Mouse (Mus musculus) embryonic facial prominence, embryonic 15.5 days (tissue): Measurements from ENCODE around the gene Tll2. TPM values are rescaled to one million over a fixed set of nuclear protein-coding genes. Genes with fewer than 3 reads are reported as not detected.

Experiments used
- ATAC-seq: fragments of 200-750 bp; cut with Nextera tagmentation; 2 replicates; pipeline ENCODE4 v1.8.0; 2017; ENCODE audit warnings: low read depth, moderate TSS enrichment; ENCODE audit not compliant: insufficient number of reproducible peaks, low FRiP score, low TSS enrichment
- H3K27ac ChIP-seq: fragments of 300-500 bp; sonication (generic); replicated peaks from 2 replicates; pipeline ENCODE4 v1.5.1; 2015; ENCODE audit warnings: mild to moderate bottlenecking, inconsistent platforms
- H3K27me3 ChIP-seq: fragments of 300-500 bp; sonication (generic); 2 replicates; pipeline ENCODE4 v1.6.1; 2015; ENCODE audit warnings: inconsistent platforms
- H3K36me3 ChIP-seq: fragments of 300-500 bp; sonication (generic); 2 replicates; pipeline ENCODE4 v1.6.1; 2015; ENCODE audit warnings: mild to moderate bottlenecking, inconsistent platforms
- H3K4me1 ChIP-seq: fragments of 300-500 bp; sonication (generic); 2 replicates; pipeline ENCODE4 v1.6.1; 2015; ENCODE audit warnings: inconsistent platforms
- H3K4me2 ChIP-seq: fragments of 300-500 bp; sonication (generic); replicated peaks from 2 replicates; pipeline ENCODE4 v1.6.1; 2015; ENCODE audit warnings: mild to moderate bottlenecking, inconsistent platforms
- H3K4me3 ChIP-seq: fragments of 300-500 bp; sonication (generic); replicated peaks from 2 replicates; pipeline ENCODE4 v1.5.1; 2015; ENCODE audit warnings: mild to moderate bottlenecking, inconsistent platforms
- H3K9ac ChIP-seq: fragments of 300-500 bp; sonication (generic); 2 replicates; pipeline ENCODE4 v1.6.1; 2015; ENCODE audit warnings: inconsistent platforms
- H3K9me3 ChIP-seq: fragments of 300-500 bp; sonication (generic); replicated peaks from 2 replicates; pipeline ENCODE4 v1.6.1; 2016; ENCODE audit warnings: inconsistent platforms
- WGBS: fragments of 180-500 bp; shearing (Covaris S2); methylation state at CpG from one replicate; pipeline ENCODE4 v1.1.7; 2015; 5-methylcytosine and 5-hydroxymethylcytosine counted together
- polyA plus RNA-seq: library from polyadenylated mRNA; unstranded; fragments of >200 nt; fragmentation: Nextera tagmentation; extraction: Ambion mirVana; gene quantifications from 2 replicates; pipeline ENCODE4 v1.2.1, GENCODE M21; 2015

Tll2 gene
- polyA plus RNA-seq, 1 experiment from 2014 or later: 0.76 TPM

DNA sequence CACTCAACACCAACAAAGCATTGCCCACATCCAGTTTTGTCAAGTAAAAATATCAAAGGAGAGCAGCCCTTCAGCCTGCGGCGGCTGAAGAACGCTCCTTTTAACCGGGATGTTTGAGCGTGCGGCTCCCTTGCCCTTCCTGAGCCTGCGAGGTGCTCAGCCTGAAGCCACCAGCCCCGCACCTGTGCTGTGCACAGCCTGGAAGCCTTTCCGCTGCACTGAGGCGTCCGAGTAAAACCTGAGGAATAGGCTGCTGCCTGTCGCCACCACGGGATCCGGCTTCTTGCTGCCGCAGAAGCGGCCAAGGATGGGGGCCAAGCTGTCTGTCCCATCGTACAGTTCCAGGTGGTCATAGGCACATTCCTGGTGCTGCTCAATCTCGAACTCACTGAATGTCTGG lies 118.1 kb downstream of the Tll2 start:
- Histone ChIP-seq H3K4me2 (no peak overlapping the region), H3K9ac (no peak overlapping the region)
- WGBS: 35% methylated on average over 18 of the region's 18 CpGs

GRCm38 (mm10) chr19:41087901-41088300 lies 118.7 kb downstream of the Tll2 start:
- Histone ChIP-seq H3K4me3 (no peak overlapping the region), H3K9me3 (no peaks in the 10 kb centered on the region), H3K27ac (no peak overlapping the region), H3K4me2 (no peak overlapping the region), H3K36me3 (no peaks in the 10 kb centered on the region), H3K4me1 (no peaks in the 10 kb centered on the region), H3K27me3 (peaks cover 25% of the 10 kb centered on the region), H3K9ac (no peak overlapping the region)
- WGBS: 40% methylated on average over 4 of the region's 4 CpGs
- no peak for ATAC-seq

More for the DNA sequence above, 118.1 kb downstream of the Tll2 start:
- peaks cover 25% of the 10 kb centered on the region for H3K27me3 ChIP-seq
- no peak overlapping the region for H3K4me3 ChIP-seq
- H3K4me1 ChIP-seq: no peaks in the 10 kb centered on the region
- H3K9me3 ChIP-seq: no peaks in the 10 kb centered on the region
- no peak for ATAC-seq
- no peaks in the 10 kb centered on the region for H3K36me3 ChIP-seq
- no peak overlapping the region for H3K27ac ChIP-seq

DNA sequence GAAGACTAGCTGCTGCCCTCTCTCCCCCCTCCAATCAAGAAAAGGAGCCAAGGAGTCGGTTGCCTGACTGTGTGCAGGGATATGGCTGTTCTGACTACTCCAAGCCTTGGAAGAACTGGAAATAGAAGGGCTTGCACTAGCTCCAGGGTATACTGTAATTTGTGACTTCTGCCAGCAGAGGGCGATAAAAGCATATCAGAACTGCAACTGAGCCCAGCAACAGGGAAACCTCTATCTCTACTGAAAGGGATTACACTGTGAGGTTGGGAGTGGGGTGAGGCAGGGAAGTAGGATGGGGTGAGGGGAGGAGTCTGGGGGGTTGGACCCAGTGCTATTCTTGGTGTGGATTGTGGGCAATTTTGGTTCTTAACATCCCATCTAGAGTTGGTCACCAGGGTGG lies 119.9 kb downstream of the Tll2 start:
- WGBS: 5% methylated on average over 2 of the region's 2 CpGs
- H3K9me3 ChIP-seq: no peaks in the 10 kb centered on the region
- H3K4me1 ChIP-seq: no peaks in the 10 kb centered on the region
- H3K27ac ChIP-seq: no peak overlapping the region
- ATAC-seq: no peak
- H3K9ac ChIP-seq: no peak overlapping the region
- no peaks in the 10 kb centered on the region for H3K36me3 ChIP-seq
- H3K4me2 ChIP-seq: no peak overlapping the region
- H3K4me3 ChIP-seq: no peak overlapping the region
- H3K27me3 ChIP-seq: peaks cover 25% of the 10 kb centered on the region

DNA sequence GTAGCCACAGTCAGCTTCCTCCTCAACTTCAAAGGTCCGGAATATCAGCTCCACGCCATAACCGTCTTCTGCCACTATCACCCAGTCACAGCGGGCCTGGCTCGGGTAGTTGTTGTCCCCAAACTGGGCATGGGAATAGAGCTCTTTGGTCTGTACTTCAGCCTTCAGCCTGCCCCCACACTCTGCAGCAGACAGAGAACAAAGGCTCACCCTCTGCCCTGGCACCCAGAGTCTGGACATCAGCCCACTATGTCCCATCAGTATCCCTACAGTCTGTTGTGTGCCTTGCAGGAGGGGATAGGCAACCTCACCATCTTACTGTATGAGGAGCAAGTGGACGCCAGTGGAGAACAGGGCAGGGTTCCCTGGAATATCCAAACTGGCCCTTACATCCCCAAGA lies 120.3 kb downstream of the Tll2 start:
- 82% methylated on average over 6 of the region's 6 CpGs for WGBS

DNA sequence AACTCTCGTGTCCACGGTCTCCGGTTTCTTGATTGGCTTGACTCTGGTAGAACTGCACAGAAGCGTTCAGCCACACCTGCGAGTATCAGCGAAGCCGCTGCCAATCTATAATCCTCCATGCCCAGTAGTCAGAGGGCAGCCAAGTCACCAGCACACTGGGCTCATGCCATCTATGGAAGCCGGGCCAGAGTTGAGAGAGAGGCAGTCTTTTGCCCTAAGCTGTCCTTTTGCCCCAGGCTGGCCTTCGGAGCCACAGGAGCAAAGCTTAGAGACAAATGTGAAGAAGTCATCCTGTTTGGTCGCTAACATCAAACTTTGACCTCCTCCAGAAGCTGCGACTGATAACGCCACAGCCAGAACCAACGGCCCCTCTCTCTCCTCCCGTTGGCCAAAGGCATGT lies 123.0 kb downstream of the Tll2 start:
- Histone ChIP-seq H3K27me3 (peaks cover 15% of the 10 kb centered on the region), H3K4me1 (0 out of 2 replicates have a peak, but pooled peaks cover 3% of the 10 kb centered on the region), H3K4me3 (no peak overlapping the region), H3K36me3 (no peaks in the 10 kb centered on the region), H3K9me3 (no peaks in the 10 kb centered on the region), H3K27ac (no peak overlapping the region), H3K9ac (no peak overlapping the region), H3K4me2 (no peak overlapping the region)
- WGBS: 90% methylated on average over 14 of the region's 14 CpGs
- ATAC-seq: no peak

More for the DNA sequence above, 120.3 kb downstream of the Tll2 start:
- Histone ChIP-seq H3K27me3 (peaks cover 25% of the 10 kb centered on the region), H3K4me2 (no peak overlapping the region), H3K9ac (no peak overlapping the region), H3K36me3 (no peaks in the 10 kb centered on the region), H3K4me1 (0 out of 2 replicates have a peak, but pooled peaks cover 3% of the 10 kb centered on the region), H3K27ac (no peak overlapping the region), H3K9me3 (no peaks in the 10 kb centered on the region), H3K4me3 (no peak overlapping the region)
- ATAC-seq: no peak

GRCm38 (mm10) chr19:41081589-41081988 lies 125.0 kb downstream of the Tll2 start:
- Histone ChIP-seq H3K36me3 (no peaks in the 10 kb centered on the region), H3K27me3 (no peaks in the 10 kb centered on the region), H3K4me2 (no peak overlapping the region), H3K9ac (no peak overlapping the region), H3K27ac (no peak overlapping the region), H3K4me3 (no peak overlapping the region), H3K4me1 (0 out of 2 replicates have a peak, but pooled peaks cover 3% of the 10 kb centered on the region), H3K9me3 (no peaks in the 10 kb centered on the region)
- 0 out of 2 replicates have a peak, but pooled peaks have one; percentile 58 for ATAC-seq
- WGBS: 39% methylated on average over 3 of the region's 3 CpGs

GRCm38 (mm10) chr19:41076906-41077305 lies 129.7 kb downstream of the Tll2 start, which contains the start of gene Opalin:
Gene Opalin, minus strand, starts transcription at chr19:41077113.
- Histone ChIP-seq H3K4me2 (no peak within 1 kb of the TSS), H3K4me1 (0 out of 2 replicates have a peak, but pooled peaks cover 3% of the 10 kb centered on the region), H3K27ac (no peak within 1 kb of the TSS), H3K9ac (no peak within 1 kb of the TSS), H3K9me3 (no peaks in the 10 kb centered on the region), H3K27me3 (no peaks in the 10 kb centered on the region), H3K4me3 (no peak within 1 kb of the TSS), H3K36me3 (no peaks in the 10 kb centered on the region)
- WGBS: 86% methylated on average over 3 of the region's 3 CpGs
- no peak for ATAC-seq

DNA sequence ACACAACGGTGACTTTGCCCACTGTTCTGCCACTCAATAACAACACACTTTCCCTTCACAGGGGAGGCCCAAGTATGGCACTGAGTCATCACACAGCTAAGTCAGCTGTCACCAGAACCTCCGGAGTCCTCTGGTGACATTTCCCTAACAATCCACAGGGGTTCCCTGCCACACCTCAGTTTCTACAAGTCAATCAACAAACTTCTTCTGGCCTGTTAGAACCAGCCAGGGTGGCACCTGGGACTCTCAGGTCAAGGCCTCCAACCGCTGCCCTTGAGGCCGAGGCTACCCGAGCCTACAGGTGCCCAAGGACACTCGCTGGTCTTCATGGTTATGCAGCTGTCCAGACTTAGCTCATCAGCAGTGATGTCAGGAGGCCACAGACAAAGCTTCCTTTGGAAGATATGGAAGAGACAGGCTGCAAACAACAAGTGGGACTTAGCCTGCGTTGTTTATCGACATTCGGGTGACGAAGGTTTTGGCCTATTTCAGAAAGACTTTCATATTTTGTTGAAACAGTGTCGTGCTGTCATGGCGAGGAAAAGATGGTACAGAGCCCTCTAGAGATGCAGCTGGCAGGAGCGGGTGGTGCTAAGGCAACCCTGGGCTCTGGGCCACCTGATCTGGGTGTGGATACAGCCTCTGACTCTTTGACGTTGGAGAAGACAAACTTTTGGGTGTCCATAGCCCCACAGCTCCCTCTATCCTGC lies 132.7 kb downstream of the Tll2 start:
- no peak for ATAC-seq

GRCm38 (mm10) chr19:41071500-41071899 lies 135.1 kb downstream of the Tll2 start:
- WGBS: 6% methylated on average over 8 of the region's 8 CpGs
- no peaks in the 10 kb centered on the region for H3K27me3 ChIP-seq
- no peak overlapping the region for H3K27ac ChIP-seq
- H3K9ac ChIP-seq: no peak overlapping the region
- no peaks in the 10 kb centered on the region for H3K9me3 ChIP-seq
- no peaks in the 10 kb centered on the region for H3K36me3 ChIP-seq
- H3K4me1 ChIP-seq: no peaks in the 10 kb centered on the region
- H3K4me3 ChIP-seq: no peak overlapping the region
- H3K4me2 ChIP-seq: no peak overlapping the region
- ATAC-seq: no peak

More for the DNA sequence above, 132.7 kb downstream of the Tll2 start:
- Histone ChIP-seq H3K27ac (no peak overlapping the region), H3K9me3 (no peaks in the 10 kb centered on the region), H3K9ac (no peak overlapping the region), H3K27me3 (no peaks in the 10 kb centered on the region), H3K36me3 (no peaks in the 10 kb centered on the region), H3K4me3 (no peak overlapping the region), H3K4me2 (no peak overlapping the region), H3K4me1 (no peaks in the 10 kb centered on the region)
- 87% methylated on average over 14 of the region's 14 CpGs for WGBS

GRCm38 (mm10) chr19:41054702-41055101 lies 151.9 kb downstream of the Tll2 start:
- WGBS: 62% methylated on average over 4 of the region's 4 CpGs
- no peak for ATAC-seq
- H3K27me3 ChIP-seq: no peaks in the 10 kb centered on the region

GRCm38 (mm10) chr19:41053530-41053929 lies 153.1 kb downstream of the Tll2 start:
- H3K27ac ChIP-seq: no peak overlapping the region
- H3K4me2 ChIP-seq: no peak overlapping the region
- no peaks in the 10 kb centered on the region for H3K27me3 ChIP-seq
- 26% methylated on average over 10 of the region's 10 CpGs for WGBS
- no peaks in the 10 kb centered on the region for H3K4me1 ChIP-seq
- no peak overlapping the region for H3K4me3 ChIP-seq
- no peaks in the 10 kb centered on the region for H3K36me3 ChIP-seq
- no peaks in the 10 kb centered on the region for H3K9me3 ChIP-seq
- ATAC-seq: no peak
- H3K9ac ChIP-seq: no peak overlapping the region

More at GRCm38 (mm10) chr19:41054702-41055101, 151.9 kb downstream of the Tll2 start:
- Histone ChIP-seq H3K4me2 (no peak overlapping the region), H3K4me1 (no peaks in the 10 kb centered on the region), H3K4me3 (no peak overlapping the region), H3K9ac (no peak overlapping the region), H3K27ac (no peak overlapping the region), H3K9me3 (no peaks in the 10 kb centered on the region), H3K36me3 (no peaks in the 10 kb centered on the region)

- Histone ChIP-seq H3K9ac (no peak overlapping the region), H3K4me3 (no peak overlapping the region), H3K9me3 (no peaks in the 10 kb centered on the region), H3K36me3 (no peaks in the 10 kb centered on the region), H3K27me3 (no peaks in the 10 kb centered on the region), H3K4me2 (no peak overlapping the region), H3K27ac (no peak overlapping the region), H3K4me1 (no peaks in the 10 kb centered on the region)
- ATAC-seq: no peak
- WGBS: 60% methylated on average over 5 of the region's 5 CpGs
These were observed 154.4 kb downstream of the Tll2 start for GRCm38 (mm10) chr19:41052247-41052646.
